Mouse (Mus musculus): ENCODE measurements around the gene Uimc1.

Gene Uimc1

DNA sequence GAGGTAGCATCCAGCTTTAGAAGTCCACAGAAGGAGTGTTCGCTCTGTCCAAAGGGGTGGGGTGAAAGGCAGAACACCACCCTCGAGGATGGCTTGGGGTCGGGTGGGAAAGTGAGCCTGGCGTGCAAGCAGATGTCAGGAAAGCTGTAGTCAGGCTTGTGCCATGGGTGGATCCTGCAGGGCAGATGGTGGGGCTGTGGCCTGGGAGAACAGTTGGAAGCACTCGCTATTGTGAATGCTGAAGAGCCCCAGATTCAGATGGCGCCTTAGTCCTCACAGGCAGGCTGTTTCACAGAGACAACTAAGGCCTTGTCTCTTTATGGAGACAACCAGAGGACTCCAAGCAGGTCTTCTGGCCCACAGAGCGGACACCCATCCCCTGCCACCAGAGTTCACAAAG, 107.9 kb downstream of the Uimc1 start:
- no peak for DNase-seq

GRCm38 (mm10) chr13:54988181-54988760, 111.8 kb downstream of the Uimc1 start:
- DNase-seq = no peak

DNA sequence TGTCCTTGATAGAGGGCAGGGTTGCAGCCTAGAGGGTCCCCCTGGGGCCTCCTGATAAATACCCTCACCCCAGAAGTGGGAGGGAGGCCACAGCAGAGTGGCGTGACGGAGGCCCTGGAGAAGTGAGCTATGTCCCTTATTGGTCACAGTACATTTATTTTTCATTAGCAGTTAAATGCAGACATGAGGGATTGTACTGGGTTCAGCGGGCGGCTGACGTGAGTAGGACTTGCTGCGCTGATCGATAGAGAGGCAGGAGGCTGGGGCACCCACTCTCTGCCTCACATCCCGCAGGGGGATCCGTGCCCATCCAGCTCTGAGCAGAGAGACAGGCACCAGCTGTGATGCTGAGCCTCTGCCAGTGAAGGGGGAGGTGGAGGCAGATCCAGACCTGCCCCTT, 112.7 kb downstream of the Uimc1 start:
- DNase-seq = no peak

DNA sequence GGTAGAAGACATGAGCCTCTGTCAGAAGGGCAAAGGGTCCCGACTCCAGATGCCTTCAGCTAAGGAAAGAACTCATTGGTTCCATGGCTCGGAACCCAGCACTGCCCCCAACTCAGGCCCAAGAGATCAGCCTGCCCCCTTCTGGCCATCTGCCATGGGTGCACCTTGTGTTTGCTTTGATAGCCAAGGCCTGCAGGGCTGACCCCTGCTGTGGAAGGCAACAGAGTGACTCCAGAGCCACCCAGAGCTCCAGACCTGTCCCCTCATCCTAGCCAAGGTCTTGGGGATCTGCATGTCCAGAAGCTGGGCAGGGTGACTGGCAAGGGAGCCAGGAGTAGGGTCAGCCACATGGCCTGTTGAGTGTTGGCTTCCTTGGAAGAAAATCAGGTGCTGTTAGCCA, 116.5 kb downstream of the Uimc1 start:
- no peak for DNase-seq

DNA sequence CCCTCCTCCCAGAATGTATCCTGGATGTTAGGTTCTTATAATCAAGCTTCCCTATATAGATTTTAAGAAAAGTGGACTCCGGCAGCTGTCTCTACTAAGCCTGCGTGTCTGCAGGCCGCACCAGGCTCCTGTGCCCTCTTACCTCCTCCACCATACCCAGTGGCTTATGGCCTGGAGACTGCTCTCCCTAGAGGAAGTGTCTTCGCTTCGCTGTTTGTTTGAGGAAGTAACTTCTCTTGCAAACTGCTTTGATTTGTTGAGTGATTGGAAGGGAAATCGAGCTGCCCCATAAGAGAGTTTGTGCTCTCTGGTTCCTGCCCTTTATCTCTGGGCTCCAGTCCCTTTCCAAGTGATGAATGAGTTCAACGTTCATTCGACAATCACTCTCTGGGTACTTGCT, 117.1 kb downstream of the Uimc1 start:
- no peak for DNase-seq

GRCm38 (mm10) chr13:54980957-54981356, 119.1 kb downstream of the Uimc1 start:
- no peak for DNase-seq

GRCm38 (mm10) chr13:54978804-54979203, 121.3 kb downstream of the Uimc1 start:
- DNase-seq = no peak

Measured in thymus, adult 18-20 months (tissue).